Mouse (Mus musculus): ENCODE measurements at regions not wholly inside any gene's neighbourhood (a gene's known extent, or its start where the extent isn't known, plus 50 kb on each side); places are given as distances from the start of the nearest gene placed in this dataset.

- no peak for DNase-seq (ENCODE audit: low spot score)
These were observed 671.8 kb downstream of the 5730522E02Rik start for GRCm38 (mm10) chr11:25538641-25539258.

GRCm38 (mm10) chr11:25536069-25536468 is 674.5 kb downstream of the 5730522E02Rik start:
- no peak for DNase-seq (ENCODE audit: low spot score)

- no peak for DNase-seq (ENCODE audit: low spot score)
These were observed 677.5 kb downstream of the 5730522E02Rik start for GRCm38 (mm10) chr11:25533081-25533480.

- no peak for DNase-seq (ENCODE audit: low spot score)
These were observed 678.7 kb downstream of the 5730522E02Rik start for GRCm38 (mm10) chr11:25531668-25532398.

- DNase-seq (ENCODE audit: low spot score) = no peak
These were observed 682.5 kb downstream of the 5730522E02Rik start for GRCm38 (mm10) chr11:25528056-25528455.

- DNase-seq (ENCODE audit: low spot score) = no peak
These were observed 691.7 kb downstream of the 5730522E02Rik start for GRCm38 (mm10) chr11:25518903-25519302.

- no peak for DNase-seq (ENCODE audit: low spot score)
These were observed 692.4 kb downstream of the 5730522E02Rik start for GRCm38 (mm10) chr11:25518131-25518530.

- no peak for DNase-seq (ENCODE audit: low spot score)
These were observed 705.1 kb downstream of the 5730522E02Rik start for GRCm38 (mm10) chr11:25505500-25505899.

- DNase-seq (ENCODE audit: low spot score) = no peak
These were observed 736.7 kb downstream of the 5730522E02Rik start for GRCm38 (mm10) chr11:25473682-25474365.

GRCm38 (mm10) chr11:25469819-25470218 is 740.7 kb downstream of the 5730522E02Rik start:
- DNase-seq (ENCODE audit: low spot score) = no peak

- DNase-seq (ENCODE audit: low spot score) = no peak
These were observed 773.4 kb downstream of the 5730522E02Rik start for GRCm38 (mm10) chr11:25437206-25437605.

GRCm38 (mm10) chr11:25435645-25436044 is 774.9 kb downstream of the 5730522E02Rik start:
- DNase-seq (ENCODE audit: low spot score) = no peak

- DNase-seq (ENCODE audit: low spot score) = no peak
These were observed 787.4 kb downstream of the 5730522E02Rik start for GRCm38 (mm10) chr11:25423186-25423585.

- no peak for DNase-seq (ENCODE audit: low spot score)
These were observed 789.1 kb downstream of the 5730522E02Rik start for GRCm38 (mm10) chr11:25421486-25421885.

- DNase-seq (ENCODE audit: low spot score) = no peak
These were observed 800.0 kb downstream of the 5730522E02Rik start for GRCm38 (mm10) chr11:25410403-25411090.

- no peak for DNase-seq (ENCODE audit: low spot score)
These were observed 818.9 kb downstream of the 5730522E02Rik start for GRCm38 (mm10) chr11:25391649-25392048.

- DNase-seq (ENCODE audit: low spot score) = no peak
These were observed 843.5 kb downstream of the 5730522E02Rik start for GRCm38 (mm10) chr11:25367111-25367510.

GRCm38 (mm10) chr11:25365433-25365832 is 845.1 kb downstream of the 5730522E02Rik start:
- DNase-seq (ENCODE audit: low spot score) = no peak

- DNase-seq (ENCODE audit: low spot score) = no peak
These were observed 850.8 kb downstream of the 5730522E02Rik start for GRCm38 (mm10) chr11:25359723-25360122.

GRCm38 (mm10) chr11:25357717-25358411 is 852.7 kb downstream of the 5730522E02Rik start:
- no peak for DNase-seq (ENCODE audit: low spot score)

- DNase-seq (ENCODE audit: low spot score) = no peak
These were observed 853.6 kb downstream of the 5730522E02Rik start for GRCm38 (mm10) chr11:25356671-25357586.

All from ovary, postnatal 36 days (tissue).